Mouse (Mus musculus) MEL (cell line): ENCODE measurements at regions not wholly inside any gene's neighbourhood (a gene's known extent, or its start where the extent isn't known, plus 50 kb on each side); places are given as distances from the start of the nearest gene placed in this dataset.

Source experiments
- CHD2 ChIP-seq: IDR thresholded peaks from 2 replicates; pipeline ENCODE4 v1.6.1; 2011; ENCODE audit warnings: low read length, improper control_type of control experiment
- CTCF ChIP-seq, 3 experiments: IDR thresholded peaks in 2 of 3; conservative IDR thresholded peaks in 1 of 3; 2 replicates each; pipeline ENCODE4 v1.5.1; 2011 to 2012; ENCODE audit warnings: low read length in 3 of 3, low read depth in 2 of 3, mild to moderate bottlenecking in 2 of 3, improper control_type of control experiment in 1 of 3, inconsistent platforms in 1 of 3, mixed read lengths in 1 of 3, moderate library complexity in 1 of 3; ENCODE audit not compliant: control insufficient read depth in 1 of 3, insufficient read depth in 1 of 3, poor library complexity in 1 of 3, severe bottlenecking in 1 of 3
- EP300 ChIP-seq, 2 experiments: IDR thresholded peaks; 2 replicates each; pipeline ENCODE4 v1.6.1; 2011; ENCODE audit warnings: improper control_type of control experiment in 2 of 2, low read length in 2 of 2, low read depth in 1 of 2, mild to moderate bottlenecking in 1 of 2
- GABPA ChIP-seq: IDR thresholded peaks from 2 replicates; pipeline ENCODE4 v1.6.1; 2012; ENCODE audit warnings: low read depth, mild to moderate bottlenecking, inconsistent platforms, low read length, improper control_type of control experiment, moderate library complexity
- MAX ChIP-seq: IDR thresholded peaks from 2 replicates; pipeline ENCODE4 v1.6.1; 2011; ENCODE audit warnings: low read length, improper control_type of control experiment
- POLR2A ChIP-seq, 2 experiments: IDR thresholded peaks; 2 replicates each; pipeline ENCODE4 v1.6.1; 2011 to 2012; ENCODE audit warnings: low read length in 2 of 2, mild to moderate bottlenecking in 2 of 2, control low read depth in 1 of 2, improper control_type of control experiment in 1 of 2, low read depth in 1 of 2, moderate library complexity in 1 of 2; ENCODE audit not compliant: control insufficient read depth in 1 of 2, insufficient read depth in 1 of 2, poor library complexity in 1 of 2
- RAD21 ChIP-seq: IDR thresholded peaks from 2 replicates; pipeline ENCODE4 v1.6.1; 2011; ENCODE audit warnings: mild to moderate bottlenecking, low read depth, low read length, improper control_type of control experiment
- SMC3 ChIP-seq: IDR thresholded peaks from 2 replicates; pipeline ENCODE4 v1.6.1; 2011; ENCODE audit warnings: low read depth, low read length, improper control_type of control experiment
- USF1 ChIP-seq: IDR thresholded peaks from 2 replicates; pipeline ENCODE4 v1.6.1; 2014; ENCODE audit warnings: low read depth, mild to moderate bottlenecking, inconsistent platforms, low read length, improper control_type of control experiment, moderate library complexity
- ZKSCAN1 ChIP-seq: IDR thresholded peaks from 2 replicates; pipeline ENCODE4 v1.6.1; 2012; ENCODE audit warnings: low read depth, mild to moderate bottlenecking, inconsistent platforms, low read length, improper control_type of control experiment, moderate library complexity
- ZMIZ1 ChIP-seq: IDR thresholded peaks from 2 replicates; pipeline ENCODE4 v1.6.1; 2012; ENCODE audit warnings: low read depth, mild to moderate bottlenecking, inconsistent platforms, low read length, improper control_type of control experiment, moderate library complexity
- ZNF384 ChIP-seq: IDR thresholded peaks from 2 replicates; pipeline ENCODE4 v1.6.1; 2012; ENCODE audit warnings: low read depth, mild to moderate bottlenecking, inconsistent platforms, low read length, improper control_type of control experiment

DNA sequence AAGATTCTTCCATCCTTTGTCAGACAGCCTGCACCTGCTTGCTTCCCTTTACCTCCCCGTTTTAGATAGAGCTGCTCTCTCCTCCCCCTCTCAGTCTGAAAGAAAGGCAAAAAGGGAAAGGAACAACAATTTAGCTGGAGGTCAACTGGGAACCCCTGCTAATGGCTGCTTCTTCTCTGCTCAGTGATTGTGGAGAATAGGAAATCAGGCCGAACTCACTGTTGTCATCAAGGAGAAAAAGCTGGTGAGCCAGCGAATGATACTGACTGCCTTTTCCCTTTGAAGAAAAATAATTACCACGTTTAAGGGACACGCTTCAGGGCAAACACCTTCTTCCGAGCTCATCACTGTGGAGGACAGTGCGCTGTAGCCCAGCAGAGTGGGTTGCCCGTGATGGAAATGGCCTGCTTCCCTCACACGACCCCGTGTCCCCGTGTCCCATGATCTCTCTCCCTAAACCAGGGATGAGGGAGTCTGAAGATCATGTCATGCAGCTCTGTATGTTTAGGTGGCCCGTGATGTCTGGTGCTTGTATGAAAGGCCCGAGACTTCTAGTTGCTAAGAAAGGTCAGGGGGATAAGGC is 183.8 kb upstream of the Sash1 start:
- TF ChIP-seq CTCF (IDR thresholded peaks at IDR 0.05 in 2 of 3, conservative IDR thresholded peaks at IDR 0.05 in 1 of 3; ENCODE audit: control insufficient read depth in 1 of 3, insufficient read depth in 1 of 3, low read depth in 2 of 3, low read length in 3 of 3, poor library complexity in 1 of 3, severe bottlenecking in 1 of 3) (no peak), USF1 (no peak), POLR2A (IDR thresholded peaks at IDR 0.05; ENCODE audit: control insufficient read depth in 1 of 2, insufficient read depth in 1 of 2, low read depth in 1 of 2, low read length in 2 of 2, poor library complexity in 1 of 2) (no peak), MAX (no peak), ZMIZ1 (no peak), CHD2 (no peak), SMC3 (no peak), ZNF384 (no peak), EP300 (IDR thresholded peaks at IDR 0.05; ENCODE audit: low read depth in 1 of 2, low read length in 2 of 2) (no peak), ZKSCAN1 (no peak), RAD21 (no peak), GABPA (no peak)
